Comparison of ENCODE assay signal across 30 mouse cellular contexts in the genomic region with DNA sequence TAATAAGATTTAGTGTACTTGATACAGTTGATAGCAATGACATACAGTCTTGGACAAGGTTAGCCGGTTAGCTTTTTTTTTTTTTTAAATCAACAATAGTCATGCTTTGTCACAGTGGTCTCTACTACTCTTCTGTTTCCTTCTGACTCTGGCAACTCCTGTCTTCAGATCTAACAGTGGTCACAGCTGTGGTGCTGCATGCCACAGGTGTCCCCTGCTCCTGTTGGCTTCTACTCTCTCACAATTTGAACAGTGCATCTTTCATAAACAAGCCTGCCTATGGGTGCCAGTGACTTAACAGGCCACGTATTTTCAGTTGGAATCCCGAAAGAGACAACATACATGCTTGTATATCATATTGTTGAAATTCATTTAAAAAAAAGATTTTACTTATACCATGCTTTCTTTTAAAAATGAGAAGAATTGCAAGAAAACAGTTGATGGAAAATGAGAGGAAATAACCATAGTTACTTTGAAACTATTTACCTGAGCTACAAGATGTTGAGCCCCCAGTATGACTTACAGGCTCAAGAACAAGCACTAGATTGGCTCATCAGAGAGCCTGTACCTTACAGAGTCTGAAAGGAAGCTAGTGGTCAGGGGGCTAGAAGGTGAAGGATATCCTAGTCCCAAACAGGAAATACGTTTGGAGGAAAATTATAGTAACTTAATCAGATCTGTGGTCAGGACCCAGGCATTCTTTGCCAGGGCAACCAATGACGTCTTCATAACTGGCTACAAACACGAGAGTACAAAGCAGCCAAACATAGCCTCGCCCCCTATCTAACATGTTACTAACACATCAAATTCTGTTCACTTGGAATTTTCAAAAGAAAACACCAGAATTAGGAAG. TPM values are rescaled to one million over a fixed set of nuclear protein-coding genes. Genes with fewer than 3 reads are reported as not detected.
DNase-seq lines count a peak whose midpoint lies in the region; ATAC-seq and TF ChIP-seq lines count a peak whose summit lies in the region.
"Had no signal": no experiment of that assay in that cellular context is flagged by ENCODE, and none has a peak within 500 bp of the region (broad histone marks: within the 10 kb centered on the region; RNA-seq: fewer than 3 reads in every experiment).

No protein-coding gene starts in this region.

- dilution Hi-C loops in CH12.LX (cut with MboI; ENCODE audit: extremely low pct_ligation_motif_present, extremely low pct_unique_long_range_greater_than_20kb, low sequenced_read_pairs) = no loop called here

- TF ChIP-seq POLR2A in thymus, adult 2 months (IDR thresholded peaks at IDR 0.05; ENCODE audit: control insufficient read depth, extremely low read depth, insufficient read depth, low read length, poor library complexity) = no peak
- no peak for TF ChIP-seq POLR2A in CH12.LX (IDR thresholded peaks at IDR 0.05; ENCODE audit: low read depth, low read length)

- WGBS in thymus, adult 2 months = 12% methylated on average over 7 of the region's 7 CpGs

- H3K27me3 ChIP-seq in thymus, adult 2 months (ENCODE audit: control insufficient read depth, insufficient read depth, low read length) = no peaks in the 10 kb centered on the region
- H3K27me3 ChIP-seq in CH12.LX (replicated peaks) = no peaks in the 10 kb centered on the region
- H3K27me3 ChIP-seq: embryonic facial prominence, embryonic 15.5 days; heart, embryonic 13.5 days; intestine, embryonic 15.5 days; limb, embryonic 12.5 days; midbrain, embryonic 12.5 days; neural tube, embryonic 12.5 days had no signal

- in situ Hi-C loops in CH12.LX (cut with MboI; ENCODE audit: low pct_ligation_motif_present, low pct_unique_long_range_greater_than_20kb, low sequenced_read_pairs) = no loop called here

- peak; percentile 59 for ATAC-seq in inflammation-experienced regulatory T-cells, adult 6 months
- ATAC-seq in megakaryocyte-erythroid progenitor cell, adult 5-6 weeks (replicated peaks; ENCODE audit: low FRiP score, low TSS enrichment, poor library complexity, severe bottlenecking) = no peak
- ATAC-seq: forebrain, embryonic 14.5 days; intestine, embryonic 15.5 days; liver, postnatal 0 days had no signal

- DNase-seq in thymus, adult 2 months = peak; percentile 37
- no peak for DNase-seq in thymus, postnatal 4 days
- no peak for DNase-seq in CH12.LX (ENCODE audit: extremely low read depth)
- DNase-seq in thymus, postnatal 25 days = peak; percentile 48
- no peak for DNase-seq in kidney, postnatal 36 days
- DNase-seq in left cerebral cortex, postnatal 36 days (ENCODE audit: low spot score in 2 of 2) = no peak
- DNase-seq: adrenal gland, postnatal 10 days; cerebellum, adult 18-20 months; gastrocnemius, postnatal 25 days; heart, adult 2 months; heart, postnatal 14 days; kidney, adult 9 months; kidney, postnatal 25 days; layer of hippocampus, postnatal 36 days; liver, postnatal 0 days; right cerebral cortex, postnatal 25 days; spleen, adult 18-20 months had no signal

- no peak for TF ChIP-seq CTCF in thymus, adult 2 months (IDR thresholded peaks at IDR 0.05; ENCODE audit: borderline replicate concordance, control insufficient read depth, extremely low read depth, insufficient read depth, low read length, poor library complexity)
- TF ChIP-seq CTCF in CH12.LX (conservative IDR thresholded peaks at IDR 0.05 in 1 of 2, IDR thresholded peaks at IDR 0.05 in 1 of 2; ENCODE audit: low read depth in 2 of 2, low read length in 2 of 2) = no peak

- no peak for TF ChIP-seq EP300 in CH12.LX (IDR thresholded peaks at IDR 0.05; ENCODE audit: low read length)

- peaks cover 12% of the 10 kb centered on the region for H3K4me1 ChIP-seq in thymus, adult 2 months (replicated peaks; ENCODE audit: control insufficient read depth, insufficient read depth, low read length)
- H3K4me1 ChIP-seq in CH12.LX (ENCODE audit: control insufficient read depth in 1 of 2, insufficient read depth in 2 of 2) = peaks cover 10 to 12% of the 10 kb centered on the region in 2 experiments
- H3K4me1 ChIP-seq: embryonic facial prominence, embryonic 15.5 days; heart, embryonic 13.5 days; intestine, embryonic 15.5 days; limb, embryonic 12.5 days; midbrain, embryonic 12.5 days; neural tube, embryonic 12.5 days had no signal

- H3K9ac ChIP-seq in CH12.LX (ENCODE audit: insufficient read depth, low read depth) = no peak overlapping the region
- H3K9ac ChIP-seq: embryonic facial prominence, embryonic 15.5 days; heart, embryonic 13.5 days; hindbrain, embryonic 14.5 days; intestine, embryonic 15.5 days; limb, embryonic 12.5 days; liver, postnatal 0 days; midbrain, embryonic 12.5 days; neural tube, embryonic 12.5 days had no signal

- H3K79me2 ChIP-seq in CH12.LX (replicated peaks; ENCODE audit: control insufficient read depth, extremely low read depth, insufficient read depth, poor library complexity, severe bottlenecking) = 0 out of 2 replicates have a peak, but pooled peaks cover 3% of the 10 kb centered on the region

- peaks cover 20% of the 10 kb centered on the region for H3K36me3 ChIP-seq in thymus, adult 2 months (ENCODE audit: control insufficient read depth, insufficient read depth, low read length)
- no peaks in the 10 kb centered on the region for H3K36me3 ChIP-seq in CH12.LX (replicated peaks in 1 of 2; ENCODE audit: control insufficient read depth in 1 of 2, insufficient read depth in 1 of 2, low read length in 1 of 2)
- H3K36me3 ChIP-seq: embryonic facial prominence, embryonic 15.5 days; heart, embryonic 13.5 days; intestine, embryonic 15.5 days; limb, embryonic 12.5 days; midbrain, embryonic 12.5 days; neural tube, embryonic 12.5 days had no signal

- intact Hi-C loops in left cerebral cortex, postnatal 36 days (cut with DNase I) = no loop called here

- TF ChIP-seq RAD21 in CH12.LX (IDR thresholded peaks at IDR 0.05; ENCODE audit: low read depth, low read length) = no peak

- peak overlapping the region; percentile 73 for H3K27ac ChIP-seq in thymus, adult 2 months (ENCODE audit: control insufficient read depth, insufficient read depth, low read length)
- no peak overlapping the region for H3K27ac ChIP-seq in CH12.LX (ENCODE audit: insufficient read depth, low read depth)
- H3K27ac ChIP-seq: embryonic facial prominence, embryonic 15.5 days; heart, adult 2 months; heart, embryonic 13.5 days; hindbrain, embryonic 14.5 days; intestine, embryonic 15.5 days; limb, embryonic 12.5 days; macrophage; midbrain, embryonic 12.5 days; neural tube, embryonic 12.5 days had no signal

- H3K4me2 ChIP-seq in CH12.LX (ENCODE audit: insufficient read depth, low read depth, poor library complexity, severe bottlenecking) = no peak overlapping the region
- H3K4me2 ChIP-seq: embryonic facial prominence, embryonic 15.5 days; heart, embryonic 13.5 days; hindbrain, embryonic 14.5 days; intestine, embryonic 15.5 days; limb, embryonic 12.5 days; liver, embryonic 11.5 days; midbrain, embryonic 12.5 days; neural tube, embryonic 12.5 days had no signal

- no peaks in the 10 kb centered on the region for H3K9me3 ChIP-seq in CH12.LX (replicated peaks; ENCODE audit: low read length)
- H3K9me3 ChIP-seq: embryonic facial prominence, embryonic 15.5 days; heart, embryonic 13.5 days; intestine, embryonic 15.5 days; limb, embryonic 12.5 days; midbrain, embryonic 12.5 days; neural tube, embryonic 12.5 days had no signal

- no peak overlapping the region for H3K4me3 ChIP-seq in thymus, adult 2 months (ENCODE audit: control insufficient read depth, insufficient read depth, low read length)
- no peak overlapping the region for H3K4me3 ChIP-seq in CH12.LX (replicated peaks in 1 of 3; ENCODE audit: low read depth in 2 of 3, low read length in 2 of 3, poor library complexity in 1 of 3)
- H3K4me3 ChIP-seq: embryonic facial prominence, embryonic 15.5 days; heart, adult 2 months; heart, embryonic 13.5 days; intestine, embryonic 15.5 days; limb, embryonic 12.5 days; midbrain, embryonic 12.5 days; neural tube, embryonic 12.5 days had no signal

TF ChIP-seq in CH12.LX, 34 proteins besides CTCF, POLR2A, EP300 and RAD21:
- TF ChIP-seq TBP (conservative IDR thresholded peaks at IDR 0.05; ENCODE audit: low read depth, low read length) (no peak), ZNF384 (IDR thresholded peaks at IDR 0.05; ENCODE audit: low read depth, low read length) (peak; percentile 69), MAZ (IDR thresholded peaks at IDR 0.05; ENCODE audit: low read depth, low read length) (no peak)

RNA-seq across cellular contexts. Expression of gene Cd28, which starts 39.0 kb away (rescaled TPM):
- polyA plus RNA-seq in thymus, adult 2 months (2012; rRNA removed) = 56.0 and 58.4 TPM in 2 replicates
- total RNA-seq in CH12.LX (2012; rRNA removed) = 4.4 and 5.2 TPM in 2 replicates
- 0.82 and 1.0 TPM in 2 replicates for total RNA-seq in CH12.LX (2014; rRNA removed)
- 1.8 and 2.2 TPM in 2 replicates for polyA plus RNA-seq in CH12.LX (2012; ENCODE audit: insufficient read length, low read depth)
- polyA plus RNA-seq in inflammation-experienced regulatory T-cells, adult 6 months (2017; shearing (Covaris generic)) = 100 to 1,000 TPM; 248 to 316 (median 315) TPM
- 0.22 and 1.5 TPM in 2 replicates for total RNA-seq in megakaryocyte-erythroid progenitor cell, adult 5-6 weeks (2014; fragmentation: Nextera tagmentation)
- 0.19 and 2.7 TPM in 2 replicates for total RNA-seq in megakaryocyte-erythroid progenitor cell, adult 5-6 weeks (2017)
- total RNA-seq in left cerebral cortex, postnatal 36 days (2021) = under 1 TPM; 0.20 to 0.27 TPM
- total RNA-seq: MEL had no signal

Comparison
In these comparisons a context has a peak if more than half of its experiments do, and no peak if none do; other contexts are left out.
1. DNase-seq: peak in thymus, adult 2 months (single experiment) and thymus, postnatal 25 days (single experiment); none in thymus, postnatal 4 days (single experiment), CH12.LX (single experiment), kidney, postnatal 36 days (0 of 2) and left cerebral cortex, postnatal 36 days (0 of 2).